Mouse (Mus musculus) lung, adult 2 months (tissue): ENCODE measurements around the gene Lgr6.

Experiments
- CTCF ChIP-seq: fragments of 200-500 bp; IDR thresholded peaks from 2 replicates; pipeline ENCODE4 v1.5.1; 2011; ENCODE audit warnings: mild to moderate bottlenecking, low read length, control low read depth; ENCODE audit not compliant: insufficient read depth
- POLR2A ChIP-seq: fragments of 200-500 bp; IDR thresholded peaks from 2 replicates; pipeline ENCODE4 v1.6.1; 2011; ENCODE audit warnings: low read depth, mild to moderate bottlenecking, control low read depth, low read length, borderline replicate concordance; ENCODE audit errors: extremely low read depth

DNA sequence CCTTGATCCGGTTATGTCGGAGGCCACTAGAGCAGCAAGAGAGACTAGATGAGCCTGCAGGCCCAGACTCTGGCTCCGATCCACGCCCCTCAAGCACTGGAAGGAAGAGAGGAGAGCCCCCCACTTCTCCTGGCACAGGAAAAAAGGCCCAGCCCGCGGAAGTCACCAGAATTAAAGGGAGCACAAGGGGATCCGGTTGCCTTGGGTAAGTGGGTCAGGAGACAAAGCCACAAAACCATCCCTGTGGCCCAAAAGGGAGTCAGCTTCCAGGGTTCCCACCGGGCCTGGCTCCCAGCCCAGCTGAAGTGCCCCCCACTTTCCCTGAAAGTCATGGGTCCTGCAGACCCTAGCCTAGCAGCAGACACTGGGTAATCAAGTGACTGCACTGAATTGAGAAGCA is 106.8 kb downstream of the Lgr6 start:
- no peak for TF ChIP-seq CTCF
- no peak for TF ChIP-seq POLR2A
